Mouse (Mus musculus) lung, adult 2 months (tissue): ENCODE data around the gene Apobec3.

ENCODE experiments used
- CTCF ChIP-seq: fragments of 200-500 bp; IDR thresholded peaks from 2 replicates; pipeline ENCODE4 v1.5.1; 2011; ENCODE audit warnings: mild to moderate bottlenecking, low read length, control low read depth; ENCODE audit not compliant: insufficient read depth
- POLR2A ChIP-seq: fragments of 200-500 bp; IDR thresholded peaks from 2 replicates; pipeline ENCODE4 v1.6.1; 2011; ENCODE audit warnings: low read depth, mild to moderate bottlenecking, control low read depth, low read length, borderline replicate concordance; ENCODE audit errors: extremely low read depth

DNA sequence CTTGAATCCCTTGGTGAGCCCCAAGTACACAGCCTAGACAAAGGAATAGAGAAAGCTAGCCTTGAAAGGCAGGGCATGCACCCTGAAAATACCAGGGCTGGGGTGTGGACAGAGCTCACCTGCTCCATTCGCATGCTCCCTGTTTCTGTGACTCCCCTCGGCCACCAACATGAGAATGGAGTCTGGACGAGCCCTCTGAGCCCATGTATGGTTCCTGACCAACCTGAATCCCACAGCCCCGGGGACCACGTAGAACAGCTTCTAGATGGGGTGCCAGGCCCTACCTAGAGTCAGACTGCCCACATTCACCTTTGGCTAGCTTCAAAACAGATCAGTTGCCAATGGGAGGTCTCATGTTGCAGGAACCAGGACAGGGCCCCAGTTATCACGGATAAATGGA lies 59.8 kb downstream of the Apobec3 start:
- no peak for TF ChIP-seq CTCF
- no peak for TF ChIP-seq POLR2A
